Mouse (Mus musculus) thymus, adult 2 months (tissue): Measurements from ENCODE around the gene Eno4. TPM values are rescaled to one million over a fixed set of nuclear protein-coding genes. Genes with fewer than 3 reads are reported as not detected.

Experiments
- DNase-seq: peaks from one replicate; pipeline ENCODE4 v3.0.0; 2021
- H3K27ac ChIP-seq: fragments of 200-500 bp; 2 replicates; pipeline ENCODE4 v1.5.1; 2012; ENCODE audit warnings: low read length, control low read depth; ENCODE audit not compliant: control insufficient read depth, insufficient read depth
- H3K27me3 ChIP-seq: fragments of 200-500 bp; 2 replicates; pipeline ENCODE4 v1.6.1; 2012; ENCODE audit warnings: mild to moderate bottlenecking, low read length, moderate library complexity, mixed read lengths; ENCODE audit not compliant: control insufficient read depth, insufficient read depth
- H3K36me3 ChIP-seq: fragments of 200-500 bp; 2 replicates; pipeline ENCODE4 v1.6.1; 2012; ENCODE audit warnings: mild to moderate bottlenecking, low read length, moderate library complexity; ENCODE audit not compliant: control insufficient read depth, insufficient read depth
- H3K4me1 ChIP-seq: fragments of 200-500 bp; replicated peaks from 2 replicates; pipeline ENCODE4 v1.6.1; 2012; ENCODE audit warnings: low read length; ENCODE audit not compliant: control insufficient read depth, insufficient read depth
- H3K4me3 ChIP-seq: fragments of 200-500 bp; 2 replicates; pipeline ENCODE4 v1.5.1; 2012; ENCODE audit warnings: mild to moderate bottlenecking, low read length, control low read depth, moderate library complexity; ENCODE audit not compliant: control insufficient read depth, insufficient read depth
- CTCF ChIP-seq: fragments of 200-500 bp; IDR thresholded peaks from 2 replicates; pipeline ENCODE4 v1.5.1; 2012; ENCODE audit warnings: mild to moderate bottlenecking, control low read depth, low read length, moderate library complexity, borderline replicate concordance; ENCODE audit not compliant: control insufficient read depth, poor library complexity, insufficient read depth; ENCODE audit errors: extremely low read depth
- POLR2A ChIP-seq: fragments of 200-500 bp; IDR thresholded peaks from 2 replicates; pipeline ENCODE4 v1.6.1; 2012; ENCODE audit warnings: mild to moderate bottlenecking, low read length, control low read depth, moderate library complexity; ENCODE audit not compliant: control insufficient read depth, poor library complexity, insufficient read depth; ENCODE audit errors: extremely low read depth
- WGBS: fragments of 180-500 bp; shearing (Covaris S2); methylation state at CpG from one replicate; pipeline ENCODE4 v1.1.7; 2018; 5-methylcytosine and 5-hydroxymethylcytosine counted together
- polyA plus RNA-seq: library from polyadenylated mRNA; depleted of rRNA; stranded (reverse); fragments of >200 nt; gene quantifications from 2 replicates; pipeline ENCODE4 v1.2.3, GENCODE M21; 2012

The Eno4 gene
- polyA plus RNA-seq, 1 experiment: 0.09 TPM

DNA sequence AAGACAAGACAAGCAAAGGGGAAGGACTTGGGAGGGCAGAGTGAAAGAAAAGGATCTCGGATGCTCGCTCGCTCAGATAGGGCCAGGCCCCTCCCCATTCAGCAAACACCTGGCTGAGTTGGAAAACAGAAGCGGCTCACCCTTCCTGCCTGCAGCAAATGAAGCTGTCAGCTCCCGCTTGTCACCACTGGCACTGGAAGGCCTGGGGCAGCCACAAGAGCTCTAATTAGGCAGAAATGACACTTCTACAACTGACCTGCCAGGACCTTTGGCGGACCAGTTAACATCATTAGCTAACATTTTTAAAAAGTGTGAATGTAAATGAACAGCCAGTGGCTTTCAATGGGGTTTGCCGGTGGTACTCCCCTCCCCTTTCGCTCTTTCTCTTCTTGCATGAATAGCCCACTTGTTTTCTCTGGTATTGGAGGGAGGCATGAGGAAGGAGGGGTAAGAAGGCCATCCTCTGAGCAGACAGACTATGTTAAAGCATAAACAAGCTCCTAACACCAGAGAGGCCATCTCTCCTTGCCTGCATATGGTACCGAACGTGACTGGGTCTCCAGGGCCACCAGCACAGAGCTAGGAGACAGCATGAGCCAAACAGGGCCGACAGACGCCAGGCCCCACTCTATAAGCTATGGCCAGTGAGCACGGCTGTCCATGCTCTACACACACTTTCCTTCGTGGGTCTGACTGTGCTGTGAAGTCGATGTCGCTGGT is 12.0 kb upstream of the Eno4 start:
- Histone ChIP-seq H3K4me1 (no peaks in the 10 kb centered on the region), H3K36me3 (no peaks in the 10 kb centered on the region), H3K27me3 (no peaks in the 10 kb centered on the region), H3K4me3 (no peak overlapping the region), H3K27ac (no peak overlapping the region)
- TF ChIP-seq CTCF: no peak
- TF ChIP-seq POLR2A: no peak
- WGBS: 76% methylated on average over 16 of the region's 16 CpGs
- no peak for DNase-seq

DNA sequence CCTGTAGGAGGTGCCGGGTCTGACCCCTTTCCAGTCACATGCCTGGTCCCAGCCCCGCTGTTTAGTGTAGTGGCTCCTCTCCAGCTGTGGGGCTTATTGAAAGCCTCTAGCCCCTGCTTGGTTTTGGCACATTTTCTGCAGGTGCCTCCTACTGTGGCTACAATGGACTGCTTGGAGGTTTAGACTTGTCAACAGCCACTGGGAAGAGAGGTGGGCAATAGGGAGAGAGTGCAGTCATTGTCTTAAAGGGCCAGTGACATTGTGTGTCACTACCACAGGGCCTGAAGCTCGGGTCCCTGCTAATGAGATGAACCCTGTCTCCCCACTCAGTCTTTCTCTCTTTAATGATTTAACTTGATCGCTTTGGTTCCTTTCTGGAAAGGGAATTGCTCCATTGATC is 10.2 kb upstream of the Eno4 start:
- Histone ChIP-seq H3K27me3 (no peaks in the 10 kb centered on the region), H3K27ac (no peak overlapping the region), H3K4me1 (no peaks in the 10 kb centered on the region), H3K36me3 (no peaks in the 10 kb centered on the region), H3K4me3 (no peak overlapping the region)
- no peak for DNase-seq
- TF ChIP-seq POLR2A (no peak), CTCF (no peak)
- WGBS: 56% methylated on average over 4 of the region's 4 CpGs

DNA sequence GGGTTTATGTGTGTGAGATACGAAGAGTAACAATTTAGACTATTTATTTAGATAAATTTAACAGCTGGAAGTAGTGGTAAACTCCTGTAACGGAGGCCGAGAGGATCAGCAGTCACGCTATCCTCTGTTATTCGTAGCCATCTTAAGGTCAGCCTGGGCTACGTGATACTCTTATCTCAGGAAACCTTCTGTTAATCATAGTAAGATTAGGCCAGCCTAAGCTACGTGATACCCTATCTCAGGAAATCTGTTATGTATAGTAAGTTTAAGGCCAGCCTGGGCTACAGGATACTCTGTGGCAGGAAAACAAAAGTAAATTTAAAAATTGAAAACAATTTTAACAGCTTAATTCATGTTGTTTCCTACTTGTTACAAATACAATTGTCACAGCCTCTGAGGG is 2.7 kb downstream of the Eno4 start:
- DNase-seq: no peak
- Histone ChIP-seq H3K27me3 (no peaks in the 10 kb centered on the region), H3K36me3 (no peaks in the 10 kb centered on the region), H3K4me1 (peaks cover 10% of the 10 kb centered on the region), H3K27ac (no peak overlapping the region), H3K4me3 (no peak overlapping the region)
- WGBS: 93% methylated on average over 7 of the region's 7 CpGs
- TF ChIP-seq POLR2A (no peak), CTCF (no peak)

DNA sequence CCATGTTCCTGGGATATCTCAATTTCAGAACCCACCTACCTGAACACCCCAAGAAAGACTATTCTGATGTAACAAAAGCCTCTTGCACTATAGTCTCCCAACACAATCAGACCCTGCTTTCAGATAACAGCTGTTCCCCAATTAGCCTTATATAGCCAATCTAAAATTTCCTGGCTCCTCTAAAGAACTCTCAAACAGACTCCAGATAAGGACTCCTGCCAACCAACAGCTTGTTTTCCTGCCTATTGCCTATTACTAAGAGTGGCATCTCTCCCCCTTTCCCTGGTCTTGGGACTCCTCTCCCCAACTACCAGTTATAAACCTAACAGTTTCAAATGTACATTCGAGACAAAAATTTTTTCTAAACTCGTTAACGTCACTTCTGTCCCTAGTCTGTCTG is 8.3 kb downstream of the Eno4 start:
- Histone ChIP-seq H3K4me3 (no peak overlapping the region), H3K4me1 (no peaks in the 10 kb centered on the region), H3K36me3 (no peaks in the 10 kb centered on the region), H3K27ac (no peak overlapping the region), H3K27me3 (no peaks in the 10 kb centered on the region)
- 92% methylated on average over 3 of the region's 3 CpGs for WGBS
- no peak for TF ChIP-seq CTCF
- TF ChIP-seq POLR2A: no peak
- DNase-seq: no peak

DNA sequence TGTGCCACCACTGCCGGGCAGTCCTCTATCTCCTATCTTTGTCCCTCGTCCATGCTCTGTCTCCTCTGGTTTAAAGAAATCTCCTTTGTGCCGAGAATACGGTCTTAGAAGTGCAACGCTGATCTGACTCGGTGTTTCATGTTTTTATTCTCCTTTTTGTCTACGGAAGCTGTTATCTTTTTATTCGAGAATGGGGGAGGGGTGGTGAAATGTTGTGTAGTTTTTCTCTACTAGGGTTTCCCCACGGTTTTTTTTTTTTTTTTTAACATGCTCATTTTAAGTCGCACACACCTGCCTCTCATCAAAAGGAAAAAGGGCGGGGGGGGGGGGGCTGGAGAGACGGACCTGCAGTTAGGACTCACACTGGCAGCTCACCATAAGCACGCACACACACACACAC is 9.0 kb downstream of the Eno4 start:
- Histone ChIP-seq H3K27me3 (no peaks in the 10 kb centered on the region), H3K27ac (no peak overlapping the region), H3K4me3 (no peak overlapping the region), H3K36me3 (no peaks in the 10 kb centered on the region), H3K4me1 (no peaks in the 10 kb centered on the region)
- no peak for DNase-seq
- 76% methylated on average over 12 of the region's 13 CpGs for WGBS
- TF ChIP-seq CTCF: no peak
- no peak for TF ChIP-seq POLR2A

DNA sequence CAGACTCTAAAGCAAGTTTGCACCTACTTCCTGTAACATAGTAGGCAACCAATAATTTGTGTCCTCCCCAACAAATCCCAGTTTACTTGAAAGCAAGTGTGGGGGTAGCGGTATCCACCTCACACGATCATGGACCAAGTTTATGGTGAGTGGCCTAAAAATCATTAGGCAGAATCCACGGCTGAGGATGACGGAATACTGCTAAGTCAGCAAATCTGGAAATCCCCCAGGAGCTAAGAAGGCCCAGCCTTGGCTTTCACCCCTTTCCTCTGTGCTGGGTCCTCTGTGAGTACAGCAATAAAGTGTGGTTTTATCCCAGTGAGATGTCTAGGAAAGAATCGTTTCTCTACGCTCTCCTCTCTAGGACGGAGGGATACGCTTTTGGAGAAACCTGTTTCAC is 11.6 kb downstream of the Eno4 start:
- Histone ChIP-seq H3K4me1 (no peaks in the 10 kb centered on the region), H3K36me3 (no peaks in the 10 kb centered on the region), H3K4me3 (no peak overlapping the region), H3K27me3 (no peaks in the 10 kb centered on the region), H3K27ac (no peak overlapping the region)
- no peak for DNase-seq
- TF ChIP-seq CTCF: no peak
- no peak for TF ChIP-seq POLR2A
- 91% methylated on average over 8 of the region's 8 CpGs for WGBS

DNA sequence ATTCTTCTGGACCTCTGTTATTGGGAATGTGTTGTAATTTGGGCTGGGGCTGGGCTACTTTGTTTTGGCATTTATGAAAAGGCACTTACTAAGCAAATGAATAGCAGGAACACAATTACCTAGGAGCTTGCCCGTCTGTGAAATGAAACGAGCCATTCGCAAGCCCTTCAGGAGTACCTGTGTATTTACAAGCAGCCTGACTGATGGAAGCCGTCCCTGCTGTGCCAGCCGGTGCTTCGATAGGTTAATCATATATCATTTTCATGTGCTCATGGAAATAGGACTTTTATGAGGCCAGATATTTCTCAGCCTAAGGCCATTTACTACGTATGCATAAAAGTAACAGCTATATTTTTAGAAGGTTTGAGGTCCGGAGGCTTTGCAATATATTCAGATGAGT is 19.8 kb downstream of the Eno4 start:
- TF ChIP-seq POLR2A: no peak
- no peak for TF ChIP-seq CTCF
- no peak overlapping the region for H3K4me3 ChIP-seq
- DNase-seq: no peak
- no peaks in the 10 kb centered on the region for H3K36me3 ChIP-seq
- H3K27ac ChIP-seq: no peak overlapping the region
- WGBS: 93% methylated on average over 8 of the region's 8 CpGs
- no peaks in the 10 kb centered on the region for H3K4me1 ChIP-seq
- H3K27me3 ChIP-seq: no peaks in the 10 kb centered on the region
